26 mouse cellular contexts compared by ENCODE assay signal in the genomic region with DNA sequence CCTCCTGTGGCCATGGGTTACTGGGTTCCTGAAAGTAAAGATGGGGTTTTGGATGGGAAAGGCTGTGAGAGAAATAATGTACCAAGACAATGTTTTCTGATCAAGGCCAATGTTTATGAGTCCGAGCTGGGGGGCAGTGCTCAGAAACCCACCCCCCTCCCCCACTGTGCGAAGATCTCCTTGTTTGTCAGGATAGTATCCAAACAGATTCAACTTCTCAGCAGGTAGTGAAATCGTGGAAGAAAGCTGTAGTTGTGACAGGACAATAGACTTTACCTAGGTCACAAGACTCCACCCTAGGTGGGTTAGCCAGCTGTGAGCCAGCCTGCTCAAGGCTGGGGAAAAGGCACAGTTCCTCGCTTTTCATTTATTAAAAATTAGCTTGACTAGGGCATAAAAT.
"Had no signal": no experiment of that assay in that cellular context is flagged by ENCODE, and none has a peak within 500 bp of the region (broad histone marks: within the 10 kb centered on the region; RNA-seq: fewer than 3 reads in every experiment).

No protein-coding gene starts in this region.

- H3K27me3 ChIP-seq: heart, embryonic 12.5 days; hindbrain, embryonic 12.5 days; hindbrain, embryonic 15.5 days; limb, embryonic 12.5 days; liver, embryonic 13.5 days had no signal

- H3K27ac ChIP-seq: gastrocnemius, adult 2 months; heart, adult 2 months; heart, embryonic 10.5 days; hindbrain, embryonic 10.5 days; hindbrain, embryonic 12.5 days; hindbrain, embryonic 15.5 days; hindbrain, postnatal 0 days; layer of hippocampus, adult 2 months; left cerebral cortex, adult 2 months; limb, embryonic 10.5 days; limb, embryonic 12.5 days; liver, embryonic 13.5 days had no signal

- ATAC-seq: hindbrain, postnatal 0 days; intestine, embryonic 16.5 days had no signal

- H3K36me3 ChIP-seq: heart, embryonic 10.5 days; heart, embryonic 12.5 days; hindbrain, embryonic 10.5 days; hindbrain, embryonic 12.5 days; hindbrain, embryonic 15.5 days; limb, embryonic 10.5 days; limb, embryonic 12.5 days; liver, embryonic 13.5 days had no signal

- DNase-seq: gastrocnemius, adult 2 months; gastrocnemius, postnatal 10 days; gastrocnemius, postnatal 25 days; heart, adult 2 months; heart, postnatal 10 days; heart, postnatal 4 days; kidney, adult 11 months; kidney, adult 2 months; kidney, adult 9 months; kidney, postnatal 10 days; kidney, postnatal 25 days; kidney, postnatal 4 days; liver; liver, embryonic 13.5 days had no signal

- H3K9ac ChIP-seq: heart, embryonic 12.5 days; hindbrain, embryonic 12.5 days; hindbrain, embryonic 15.5 days; limb, embryonic 12.5 days; liver, embryonic 13.5 days had no signal

- H3K4me3 ChIP-seq: gastrocnemius, adult 2 months; heart, adult 2 months; heart, embryonic 10.5 days; heart, embryonic 12.5 days; hindbrain, embryonic 10.5 days; hindbrain, embryonic 12.5 days; hindbrain, embryonic 15.5 days; layer of hippocampus, adult 2 months; left cerebral cortex, adult 2 months; limb, embryonic 10.5 days; limb, embryonic 12.5 days; liver, embryonic 13.5 days had no signal

- H3K4me2 ChIP-seq: heart, embryonic 12.5 days; hindbrain, embryonic 12.5 days; hindbrain, embryonic 15.5 days; limb, embryonic 12.5 days; liver, embryonic 11.5 days; liver, embryonic 13.5 days had no signal

- H3K9me3 ChIP-seq: heart, embryonic 10.5 days; heart, embryonic 12.5 days; hindbrain, embryonic 10.5 days; hindbrain, embryonic 12.5 days; hindbrain, embryonic 15.5 days; limb, embryonic 10.5 days; limb, embryonic 12.5 days; liver, embryonic 13.5 days had no signal

- H3K4me1 ChIP-seq: heart, embryonic 10.5 days; heart, embryonic 12.5 days; hindbrain, embryonic 10.5 days; hindbrain, embryonic 12.5 days; hindbrain, embryonic 15.5 days; limb, embryonic 10.5 days; limb, embryonic 12.5 days; liver, embryonic 13.5 days had no signal
